Mouse (Mus musculus): ENCODE results near the gene Omp. TPM values are rescaled to one million over a fixed set of nuclear protein-coding genes. Genes with fewer than 3 reads are reported as not detected.

Omp gene
- polyA plus RNA-seq, 1 experiment from 2014 or later, result 0.38 TPM

DNA sequence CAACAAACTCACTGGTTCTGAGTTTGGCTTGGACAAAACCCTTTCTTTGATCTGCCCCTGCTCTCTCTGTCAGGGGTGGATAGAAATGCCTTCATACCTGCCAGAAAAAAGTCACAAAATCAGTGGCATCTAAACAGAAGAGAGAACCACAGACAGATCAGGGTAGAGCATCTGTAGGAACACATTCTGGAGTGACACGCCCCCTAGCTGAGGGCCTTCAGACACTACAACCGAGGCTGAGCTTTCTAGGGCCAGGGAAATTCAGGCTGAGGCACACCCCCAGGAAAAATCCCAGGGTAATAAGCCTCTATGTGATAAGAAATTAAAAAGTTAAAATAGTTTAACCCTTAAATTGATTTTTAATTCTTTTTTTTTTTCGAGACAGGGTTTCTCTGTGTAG, 8.0 kb upstream of the Omp start:
- DNase-seq (ENCODE audit: low spot score) (no peak), ATAC-seq (replicated peaks; ENCODE audit: low FRiP score, low read depth) (no peak)
- Histone ChIP-seq H3K9ac (ENCODE audit: low read depth, low read length) (no peak overlapping the region), H3K4me2 (ENCODE audit: low read length) (no peak overlapping the region), H3K27me3 (ENCODE audit: insufficient read depth, low read length) (no peaks in the 10 kb centered on the region), H3K4me1 (replicated peaks; ENCODE audit: insufficient read depth, low read length) (peaks cover 25% of the 10 kb centered on the region; the same call in 1 of the 2 replicates), H3K36me3 (ENCODE audit: insufficient read depth, low read length) (no peaks in the 10 kb centered on the region), H3K27ac (no peak overlapping the region), H3K4me3 (replicated peaks; ENCODE audit: low read depth, low read length) (no peak overlapping the region), H3K9me3 (replicated peaks; ENCODE audit: low read length) (no peaks in the 10 kb centered on the region)
- peak; percentile 49 for TF ChIP-seq CTCF (IDR thresholded peaks at IDR 0.05; ENCODE audit: low read depth)
- 54% methylated on average over 3 of the region's 3 CpGs for WGBS

GRCm38 (mm10) chr7:98152400-98152799, 7.1 kb upstream of the Omp start:
- no peak overlapping the region for H3K9ac ChIP-seq (ENCODE audit: low read depth, low read length)

DNA sequence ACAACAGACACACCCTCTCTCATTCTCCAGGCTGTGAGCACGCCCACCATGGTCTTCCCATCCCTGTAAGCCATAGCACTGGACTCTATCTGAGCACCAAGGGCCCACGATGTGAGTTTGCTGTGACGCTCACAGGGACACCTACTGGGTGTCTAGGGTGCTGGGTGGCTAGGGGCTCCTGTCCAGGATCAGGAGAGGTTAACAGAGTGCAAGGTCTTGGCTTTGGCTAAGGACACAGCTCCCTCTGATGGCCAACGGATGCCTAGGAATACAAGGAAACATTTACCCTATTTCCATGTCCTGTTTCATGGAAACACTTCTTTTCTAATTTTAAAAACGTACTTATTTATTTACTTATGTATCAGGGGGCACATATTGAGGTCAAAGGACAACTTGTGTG, 5.2 kb upstream of the Omp start:
- peak; percentile 65 for TF ChIP-seq CTCF (IDR thresholded peaks at IDR 0.05; ENCODE audit: low read depth)
- DNase-seq (ENCODE audit: low spot score), result no peak
- Histone ChIP-seq H3K4me2 (ENCODE audit: low read length) (no peak overlapping the region), H3K27ac (no peak overlapping the region), H3K4me1 (replicated peaks; ENCODE audit: insufficient read depth, low read length) (peaks cover 22% of the 10 kb centered on the region; the same call in 1 of the 2 replicates), H3K36me3 (ENCODE audit: insufficient read depth, low read length) (no peaks in the 10 kb centered on the region), H3K9ac (ENCODE audit: low read depth, low read length) (no peak overlapping the region), H3K27me3 (ENCODE audit: insufficient read depth, low read length) (no peaks in the 10 kb centered on the region), H3K9me3 (replicated peaks; ENCODE audit: low read length) (no peaks in the 10 kb centered on the region), H3K4me3 (replicated peaks; ENCODE audit: low read depth, low read length) (no peak overlapping the region)
- 51% methylated on average over 5 of the region's 5 CpGs for WGBS
- ATAC-seq (replicated peaks; ENCODE audit: low FRiP score, low read depth), result no peak

More at GRCm38 (mm10) chr7:98152400-98152799, 7.1 kb upstream of the Omp start:
- ATAC-seq (replicated peaks; ENCODE audit: low FRiP score, low read depth), result no peak
- peak; percentile 77 for DNase-seq (ENCODE audit: low spot score)
- Histone ChIP-seq H3K36me3 (ENCODE audit: insufficient read depth, low read length) (no peaks in the 10 kb centered on the region), H3K4me2 (ENCODE audit: low read length) (no peak overlapping the region), H3K4me3 (replicated peaks; ENCODE audit: low read depth, low read length) (no peak overlapping the region), H3K27ac (no peak overlapping the region), H3K27me3 (ENCODE audit: insufficient read depth, low read length) (no peaks in the 10 kb centered on the region), H3K4me1 (replicated peaks; ENCODE audit: insufficient read depth, low read length) (peaks cover 26% of the 10 kb centered on the region; the same call in 1 of the 2 replicates), H3K9me3 (replicated peaks; ENCODE audit: low read length) (no peaks in the 10 kb centered on the region)
- TF ChIP-seq CTCF (IDR thresholded peaks at IDR 0.05; ENCODE audit: low read depth), result no peak
- WGBS, result 34% methylated on average over 8 of the region's 8 CpGs

DNA sequence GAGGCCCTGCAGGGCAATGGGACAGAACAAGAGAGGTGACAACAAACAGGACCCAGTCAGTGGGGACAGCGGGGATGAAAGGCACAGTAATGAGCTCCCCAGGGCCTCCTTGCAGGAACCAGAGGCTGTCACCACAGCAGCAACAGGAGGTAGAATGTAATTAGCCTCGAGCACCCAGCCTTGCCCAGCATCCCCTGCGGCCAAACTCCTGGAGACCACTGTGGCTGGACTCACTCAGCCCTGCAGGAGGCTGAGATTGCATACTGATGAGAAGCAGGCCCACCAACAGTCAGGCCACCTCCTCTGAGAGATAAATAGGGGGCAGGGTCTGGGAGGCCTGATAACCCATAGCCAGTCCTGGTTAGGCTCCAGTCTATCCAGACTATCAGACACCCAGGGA, 4.5 kb upstream of the Omp start:
- Histone ChIP-seq H3K9me3 (replicated peaks; ENCODE audit: low read length) (no peaks in the 10 kb centered on the region), H3K4me3 (replicated peaks; ENCODE audit: low read depth, low read length) (no peak overlapping the region), H3K4me2 (ENCODE audit: low read length) (no peak overlapping the region), H3K4me1 (replicated peaks; ENCODE audit: insufficient read depth, low read length) (peaks cover 22% of the 10 kb centered on the region; the same call in 1 of the 2 replicates), H3K27me3 (ENCODE audit: insufficient read depth, low read length) (no peaks in the 10 kb centered on the region), H3K9ac (ENCODE audit: low read depth, low read length) (no peak overlapping the region), H3K36me3 (ENCODE audit: insufficient read depth, low read length) (no peaks in the 10 kb centered on the region), H3K27ac (no peak overlapping the region)
- DNase-seq (ENCODE audit: low spot score) (no peak), ATAC-seq (replicated peaks; ENCODE audit: low FRiP score, low read depth) (no peak)
- WGBS, result 39% methylated on average over 3 of the region's 3 CpGs
- no peak for TF ChIP-seq CTCF (IDR thresholded peaks at IDR 0.05; ENCODE audit: low read depth)

GRCm38 (mm10) chr7:98148721-98149407, 3.6 kb upstream of the Omp start:
- Histone ChIP-seq H3K4me1 (replicated peaks; ENCODE audit: insufficient read depth, low read length) (peaks cover 22% of the 10 kb centered on the region; the same call in 1 of the 2 replicates), H3K36me3 (ENCODE audit: insufficient read depth, low read length) (no peaks in the 10 kb centered on the region), H3K4me2 (ENCODE audit: low read length) (no peak overlapping the region), H3K27ac (0 out of 2 replicates have a peak overlapping the region, but pooled peaks have one; percentile 3), H3K9me3 (replicated peaks; ENCODE audit: low read length) (no peaks in the 10 kb centered on the region), H3K27me3 (ENCODE audit: insufficient read depth, low read length) (no peaks in the 10 kb centered on the region), H3K9ac (ENCODE audit: low read depth, low read length) (no peak overlapping the region), H3K4me3 (replicated peaks; ENCODE audit: low read depth, low read length) (no peak overlapping the region)
- DNase-seq (ENCODE audit: low spot score) (no peak), ATAC-seq (replicated peaks; ENCODE audit: low FRiP score, low read depth) (no peak)
- no peak for TF ChIP-seq CTCF (IDR thresholded peaks at IDR 0.05; ENCODE audit: low read depth)
- 70% methylated on average over 10 of the region's 10 CpGs for WGBS

DNA sequence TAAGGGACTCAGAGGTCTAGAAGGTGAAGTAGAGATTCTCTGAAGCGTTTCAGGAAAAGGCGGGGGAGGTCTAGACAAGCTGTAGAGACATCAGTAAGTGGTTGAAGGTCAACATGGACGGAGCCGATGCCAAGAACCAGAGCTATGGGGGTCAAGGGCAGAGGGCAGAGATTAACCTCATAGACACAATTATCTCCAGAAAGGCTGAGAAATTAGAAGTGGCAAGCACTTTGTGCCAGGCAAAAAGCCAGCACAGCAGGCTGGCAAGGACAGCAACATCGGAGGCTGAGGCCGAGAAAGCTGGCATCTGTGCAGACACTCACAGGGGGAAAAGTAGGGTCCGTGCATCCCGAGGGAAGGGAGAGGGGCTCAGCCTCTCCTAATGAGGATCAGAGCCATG, 2.5 kb upstream of the Omp start:
- H3K9me3 ChIP-seq (replicated peaks; ENCODE audit: low read length), result no peaks in the 10 kb centered on the region
- peaks cover 19% of the 10 kb centered on the region; the same call in 1 of the 2 replicates for H3K4me1 ChIP-seq (replicated peaks; ENCODE audit: insufficient read depth, low read length)
- DNase-seq (ENCODE audit: low spot score) (no peak), ATAC-seq (replicated peaks; ENCODE audit: low FRiP score, low read depth) (no peak)
- no peaks in the 10 kb centered on the region for H3K36me3 ChIP-seq (ENCODE audit: insufficient read depth, low read length)
- WGBS, result 54% methylated on average over 8 of the region's 8 CpGs
- no peak overlapping the region for H3K4me3 ChIP-seq (replicated peaks; ENCODE audit: low read depth, low read length)
- TF ChIP-seq CTCF (IDR thresholded peaks at IDR 0.05; ENCODE audit: low read depth), result no peak
- no peak overlapping the region for H3K4me2 ChIP-seq (ENCODE audit: low read length)
- H3K27me3 ChIP-seq (ENCODE audit: insufficient read depth, low read length), result no peaks in the 10 kb centered on the region
- 0 out of 2 replicates have a peak overlapping the region, but pooled peaks have one; percentile 19 for H3K27ac ChIP-seq
- no peak overlapping the region for H3K9ac ChIP-seq (ENCODE audit: low read depth, low read length)

Data from kidney, postnatal 0 days (tissue).